Mouse (Mus musculus) MEL (cell line): ENCODE measurements around the gene Eif2b3.

Source experiments
- CTCF ChIP-seq, 3 experiments: IDR thresholded peaks in 2 of 3; conservative IDR thresholded peaks in 1 of 3; 2 replicates each; pipeline ENCODE4 v1.5.1; 2011 to 2012; ENCODE audit warnings: low read length in 3 of 3, low read depth in 2 of 3, mild to moderate bottlenecking in 2 of 3, improper control_type of control experiment in 1 of 3, inconsistent platforms in 1 of 3, mixed read lengths in 1 of 3, moderate library complexity in 1 of 3; ENCODE audit not compliant: control insufficient read depth in 1 of 3, insufficient read depth in 1 of 3, poor library complexity in 1 of 3, severe bottlenecking in 1 of 3
- MYC ChIP-seq: IDR thresholded peaks from 2 replicates; pipeline ENCODE4 v1.6.1; 2011; ENCODE audit warnings: low read depth, mild to moderate bottlenecking, low read length, improper control_type of control experiment, moderate library complexity
- NRF1 ChIP-seq: IDR thresholded peaks from 2 replicates; pipeline ENCODE4 v1.6.1; 2014; ENCODE audit warnings: low read depth, mild to moderate bottlenecking, inconsistent platforms, low read length, improper control_type of control experiment, moderate library complexity; ENCODE audit not compliant: poor library complexity, insufficient read depth, severe bottlenecking
- POLR2AphosphoS5 ChIP-seq: IDR thresholded peaks from 2 replicates; pipeline ENCODE4 v1.6.1; 2012; ENCODE audit warnings: low read depth, borderline replicate concordance, mild to moderate bottlenecking, inconsistent platforms, low read length, moderate library complexity, mixed read lengths

GRCm38 (mm10) chr4:117119636-117120035 lies 100.4 kb downstream of the Eif2b3 start:
- TF ChIP-seq CTCF (IDR thresholded peaks at IDR 0.05 in 2 of 3, conservative IDR thresholded peaks at IDR 0.05 in 1 of 3; ENCODE audit: control insufficient read depth in 1 of 3, insufficient read depth in 1 of 3, low read depth in 2 of 3, low read length in 3 of 3, poor library complexity in 1 of 3, severe bottlenecking in 1 of 3) (no peak), MYC (no peak), NRF1 (no peak), POLR2AphosphoS5 (no peak)
